Mouse (Mus musculus): ENCODE results near the gene Slc6a16. TPM values are rescaled to one million over a fixed set of nuclear protein-coding genes. Genes with fewer than 3 reads are reported as not detected.
A peak's percentile ranks its signal among the peaks of the same experiment; 100 is the strongest.

The Slc6a16 gene
- not detected for polyA plus RNA-seq (2012; fragmentation: generic; extraction: Trizol)

DNA sequence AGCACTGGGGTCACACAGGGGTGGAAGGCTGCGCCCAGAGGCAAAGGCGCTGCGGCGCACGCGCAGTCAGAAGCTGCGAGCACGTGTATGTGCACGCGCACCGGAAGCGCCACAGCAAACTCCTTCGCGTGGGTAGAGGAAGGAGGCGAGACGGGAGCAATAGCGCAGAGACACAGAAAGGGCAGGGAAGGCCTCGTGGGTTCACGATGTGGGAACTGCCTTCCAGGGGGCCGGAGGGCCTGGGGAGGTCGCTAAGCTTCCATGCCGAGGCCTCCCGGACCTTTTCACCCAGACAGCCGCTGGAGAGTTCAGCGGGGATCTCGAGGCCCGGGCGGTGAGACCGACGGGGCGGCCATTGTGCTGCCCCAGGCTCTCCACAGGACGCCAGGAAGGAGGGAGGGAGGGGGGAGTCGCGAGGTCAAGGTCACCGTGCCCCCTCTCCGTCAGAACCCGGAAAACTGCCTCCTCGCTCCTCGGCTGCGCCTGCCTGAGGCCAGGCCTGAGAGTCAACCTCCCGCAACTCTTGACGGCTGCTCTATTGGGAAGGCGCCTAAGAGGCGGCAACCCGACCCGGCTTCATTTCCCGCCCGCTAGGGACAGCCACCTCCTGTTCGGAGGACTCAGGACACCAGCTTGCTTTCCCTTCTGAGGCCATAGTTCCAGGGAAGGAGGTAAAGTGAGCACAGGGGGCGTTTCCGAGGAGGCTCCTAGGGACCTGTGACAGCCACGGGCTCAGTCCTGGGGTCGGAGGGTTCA lies at the start of gene Slc6a16:
Gene Slc6a16, plus strand, starts transcription at position 453 of the 756 bp plus-strand sequence.
- TF ChIP-seq MYOG (IDR thresholded peaks at IDR 0.05; ENCODE audit: control insufficient read depth in 1 of 3, insufficient read depth in 1 of 3, insufficient read length in 2 of 3, low read depth in 2 of 3) (no peak), POLR2A (IDR thresholded peaks at IDR 0.05; ENCODE audit: insufficient read length, low read depth) (no peak), REST (IDR thresholded peaks at IDR 0.05; ENCODE audit: insufficient read depth, insufficient read length) (no peak), POLR2AphosphoS2 (IDR thresholded peaks at IDR 0.05; ENCODE audit: insufficient read length, low read depth) (no peak), E2F4 (IDR thresholded peaks at IDR 0.05; ENCODE audit: insufficient read depth) (no peak), TCF3 (IDR thresholded peaks at IDR 0.05; ENCODE audit: insufficient read length, low read depth) (no peak), USF1 (IDR thresholded peaks at IDR 0.05; ENCODE audit: low read depth) (no peak), CEBPB (IDR thresholded peaks at IDR 0.05; ENCODE audit: insufficient read depth, poor library complexity, severe bottlenecking) (no peak), TCF12 (IDR thresholded peaks at IDR 0.05; ENCODE audit: insufficient read depth, poor library complexity, severe bottlenecking) (no peak), MYOD1 (IDR thresholded peaks at IDR 0.05; ENCODE audit: control insufficient read depth in 1 of 3, insufficient read length in 2 of 3, low read depth in 2 of 3) (no peak), SRF (IDR thresholded peaks at IDR 0.05; ENCODE audit: control insufficient read depth, insufficient read length, low read depth) (no peak)
- Histone ChIP-seq H3K4me3 (no peak within 1 kb of the TSS), H3K79me2 (ENCODE audit: control insufficient read depth, insufficient read depth) (no peaks in the 10 kb centered on the region), H3K27me3 (ENCODE audit: control insufficient read depth, insufficient read depth, insufficient read length) (peaks cover 9% of the 10 kb centered on the region), H3K36me3 (ENCODE audit: control insufficient read depth, insufficient read depth) (no peaks in the 10 kb centered on the region), H3K4me2 (ENCODE audit: low read depth) (no peak within 1 kb of the TSS), H3ac (ENCODE audit: control insufficient read depth, insufficient read length) (no peak within 1 kb of the TSS)

GRCm38 (mm10) chr7:45191161-45191560 lies 49.7 kb upstream of the Slc6a16 start:
- TF ChIP-seq POLR2A (IDR thresholded peaks at IDR 0.05; ENCODE audit: insufficient read length, low read depth), result no peak
- no peak for TF ChIP-seq POLR2AphosphoS2 (IDR thresholded peaks at IDR 0.05; ENCODE audit: insufficient read length, low read depth)
- no peak for TF ChIP-seq CEBPB (IDR thresholded peaks at IDR 0.05; ENCODE audit: insufficient read depth, poor library complexity, severe bottlenecking)
- peak in 2 of 3 experiments; percentile 91 to 93 for TF ChIP-seq MYOD1 (IDR thresholded peaks at IDR 0.05; ENCODE audit: control insufficient read depth in 1 of 3, insufficient read length in 2 of 3, low read depth in 2 of 3)
- TF ChIP-seq TCF12 (IDR thresholded peaks at IDR 0.05; ENCODE audit: insufficient read depth, poor library complexity, severe bottlenecking), result peak; percentile 41
- no peak for TF ChIP-seq SRF (IDR thresholded peaks at IDR 0.05; ENCODE audit: control insufficient read depth, insufficient read length, low read depth)
- peak; percentile 34 to 90 (median 81) for TF ChIP-seq MYOG (IDR thresholded peaks at IDR 0.05; ENCODE audit: control insufficient read depth in 1 of 3, insufficient read depth in 1 of 3, insufficient read length in 2 of 3, low read depth in 2 of 3)
- TF ChIP-seq E2F4 (IDR thresholded peaks at IDR 0.05; ENCODE audit: insufficient read depth), result no peak
- no peak for TF ChIP-seq USF1 (IDR thresholded peaks at IDR 0.05; ENCODE audit: low read depth)
- peak; percentile 49 for TF ChIP-seq TCF3 (IDR thresholded peaks at IDR 0.05; ENCODE audit: insufficient read length, low read depth)
- no peak for TF ChIP-seq MAX (IDR thresholded peaks at IDR 0.05; ENCODE audit: low read depth)
- TF ChIP-seq REST (IDR thresholded peaks at IDR 0.05; ENCODE audit: insufficient read depth, insufficient read length), result no peak
- Histone ChIP-seq H3K4me2 (ENCODE audit: low read depth) (peak overlapping the region; percentile 37), H3ac (ENCODE audit: control insufficient read depth, insufficient read length) (no peak overlapping the region), H3K4me3 (no peak overlapping the region), H3K79me2 (ENCODE audit: control insufficient read depth, insufficient read depth) (no peaks in the 10 kb centered on the region), H3K27me3 (ENCODE audit: control insufficient read depth, insufficient read depth, insufficient read length) (peaks cover 30% of the 10 kb centered on the region), H3K36me3 (ENCODE audit: control insufficient read depth, insufficient read depth) (no peaks in the 10 kb centered on the region)

GRCm38 (mm10) chr7:45191803-45192363 lies 49.0 kb upstream of the Slc6a16 start:
- H3K36me3 ChIP-seq (ENCODE audit: control insufficient read depth, insufficient read depth), result no peaks in the 10 kb centered on the region
- peak overlapping the region; percentile 37 for H3K4me2 ChIP-seq (ENCODE audit: low read depth)
- H3K4me3 ChIP-seq, result no peak overlapping the region
- H3K79me2 ChIP-seq (ENCODE audit: control insufficient read depth, insufficient read depth), result no peaks in the 10 kb centered on the region
- TF ChIP-seq POLR2A (IDR thresholded peaks at IDR 0.05; ENCODE audit: insufficient read length, low read depth), result no peak
- peak; percentile 89 for TF ChIP-seq TCF3 (IDR thresholded peaks at IDR 0.05; ENCODE audit: insufficient read length, low read depth)
- TF ChIP-seq MYOG (IDR thresholded peaks at IDR 0.05; ENCODE audit: control insufficient read depth in 1 of 3, insufficient read depth in 1 of 3, insufficient read length in 2 of 3, low read depth in 2 of 3), result peak; percentile 68 to 92 (median 86)
- peak; percentile 84 for TF ChIP-seq TCF12 (IDR thresholded peaks at IDR 0.05; ENCODE audit: insufficient read depth, poor library complexity, severe bottlenecking)
- peak; percentile 12 for TF ChIP-seq SRF (IDR thresholded peaks at IDR 0.05; ENCODE audit: control insufficient read depth, insufficient read length, low read depth)
- no peak for TF ChIP-seq REST (IDR thresholded peaks at IDR 0.05; ENCODE audit: insufficient read depth, insufficient read length)
- no peak for TF ChIP-seq POLR2AphosphoS2 (IDR thresholded peaks at IDR 0.05; ENCODE audit: insufficient read length, low read depth)
- TF ChIP-seq MYOD1 (IDR thresholded peaks at IDR 0.05; ENCODE audit: control insufficient read depth in 1 of 3, insufficient read length in 2 of 3, low read depth in 2 of 3), result peak; percentile 25 to 92 (median 88)
- no peak for TF ChIP-seq E2F4 (IDR thresholded peaks at IDR 0.05; ENCODE audit: insufficient read depth)
- TF ChIP-seq USF1 (IDR thresholded peaks at IDR 0.05; ENCODE audit: low read depth), result no peak
- no peak for TF ChIP-seq MAX (IDR thresholded peaks at IDR 0.05; ENCODE audit: low read depth)
- no peak for TF ChIP-seq CEBPB (IDR thresholded peaks at IDR 0.05; ENCODE audit: insufficient read depth, poor library complexity, severe bottlenecking)
- H3ac ChIP-seq (ENCODE audit: control insufficient read depth, insufficient read length), result no peak overlapping the region
- H3K27me3 ChIP-seq (ENCODE audit: control insufficient read depth, insufficient read depth, insufficient read length), result peaks cover 22% of the 10 kb centered on the region

GRCm38 (mm10) chr7:45192585-45193310 lies 48.1 kb upstream of the Slc6a16 start:
- Histone ChIP-seq H3ac (ENCODE audit: control insufficient read depth, insufficient read length) (no peak overlapping the region), H3K36me3 (ENCODE audit: control insufficient read depth, insufficient read depth) (no peaks in the 10 kb centered on the region), H3K4me2 (ENCODE audit: low read depth) (no peak overlapping the region), H3K79me2 (ENCODE audit: control insufficient read depth, insufficient read depth) (no peaks in the 10 kb centered on the region), H3K4me3 (no peak overlapping the region), H3K27me3 (ENCODE audit: control insufficient read depth, insufficient read depth, insufficient read length) (peaks cover 17% of the 10 kb centered on the region)
- TF ChIP-seq USF1 (IDR thresholded peaks at IDR 0.05; ENCODE audit: low read depth) (no peak), MYOG (IDR thresholded peaks at IDR 0.05; ENCODE audit: control insufficient read depth in 1 of 3, insufficient read depth in 1 of 3, insufficient read length in 2 of 3, low read depth in 2 of 3) (no peak), TCF3 (IDR thresholded peaks at IDR 0.05; ENCODE audit: insufficient read length, low read depth) (no peak), POLR2AphosphoS2 (IDR thresholded peaks at IDR 0.05; ENCODE audit: insufficient read length, low read depth) (no peak), POLR2A (IDR thresholded peaks at IDR 0.05; ENCODE audit: insufficient read length, low read depth) (no peak), SRF (IDR thresholded peaks at IDR 0.05; ENCODE audit: control insufficient read depth, insufficient read length, low read depth) (no peak), E2F4 (IDR thresholded peaks at IDR 0.05; ENCODE audit: insufficient read depth) (no peak), CEBPB (IDR thresholded peaks at IDR 0.05; ENCODE audit: insufficient read depth, poor library complexity, severe bottlenecking) (no peak), MAX (IDR thresholded peaks at IDR 0.05; ENCODE audit: low read depth) (no peak), TCF12 (IDR thresholded peaks at IDR 0.05; ENCODE audit: insufficient read depth, poor library complexity, severe bottlenecking) (no peak), MYOD1 (IDR thresholded peaks at IDR 0.05; ENCODE audit: control insufficient read depth in 1 of 3, insufficient read length in 2 of 3, low read depth in 2 of 3) (no peak), REST (IDR thresholded peaks at IDR 0.05; ENCODE audit: insufficient read depth, insufficient read length) (no peak)
